Mouse (Mus musculus): ENCODE measurements around the gene Rab40c. TPM values are rescaled to one million over a fixed set of nuclear protein-coding genes. Genes with fewer than 3 reads are reported as not detected.

The Rab40c gene
- polyA plus RNA-seq, 1 experiment from 2014 or later, result 20.0 TPM

DNA sequence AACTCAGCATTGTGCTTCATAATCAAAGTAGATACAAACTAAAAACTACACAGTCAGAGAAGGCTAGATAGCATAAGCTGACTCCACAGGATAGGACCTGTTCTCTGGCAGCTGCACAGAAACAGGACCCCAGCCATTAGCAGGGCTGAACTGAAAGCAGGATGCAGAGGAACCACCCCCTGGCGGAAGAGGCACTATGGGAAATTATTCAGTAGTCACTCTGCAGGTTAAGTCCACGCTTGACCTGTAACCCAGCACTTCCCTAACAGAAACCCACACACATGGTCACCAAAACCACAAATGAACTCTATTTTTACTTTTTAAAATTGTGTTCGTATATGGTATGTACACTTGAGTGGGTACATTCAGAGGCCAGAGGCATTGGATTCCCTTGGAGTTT lies 16.5 kb downstream of the Rab40c start:
- no peak for DNase-seq (ENCODE audit: low spot score)

DNA sequence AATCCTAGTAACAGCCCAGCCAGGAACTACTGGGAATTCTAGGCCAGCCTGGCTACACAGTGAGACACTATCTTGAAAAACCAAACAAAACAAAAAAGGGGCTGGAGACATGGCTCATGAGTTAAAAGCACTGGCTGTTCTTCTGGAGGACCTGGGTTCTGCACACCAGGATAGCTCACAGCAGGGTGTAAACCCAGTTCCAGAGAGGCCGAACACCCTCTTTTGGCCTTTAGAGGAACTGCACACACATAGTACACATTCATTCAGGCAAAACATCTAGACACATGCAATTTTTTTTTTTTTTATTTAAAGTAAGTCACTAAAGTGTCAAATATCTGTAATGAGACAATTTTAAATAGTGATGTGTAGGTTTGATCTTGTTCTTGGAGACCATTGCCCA lies 19.3 kb downstream of the Rab40c start:
- no peak for DNase-seq (ENCODE audit: low spot score)

DNA sequence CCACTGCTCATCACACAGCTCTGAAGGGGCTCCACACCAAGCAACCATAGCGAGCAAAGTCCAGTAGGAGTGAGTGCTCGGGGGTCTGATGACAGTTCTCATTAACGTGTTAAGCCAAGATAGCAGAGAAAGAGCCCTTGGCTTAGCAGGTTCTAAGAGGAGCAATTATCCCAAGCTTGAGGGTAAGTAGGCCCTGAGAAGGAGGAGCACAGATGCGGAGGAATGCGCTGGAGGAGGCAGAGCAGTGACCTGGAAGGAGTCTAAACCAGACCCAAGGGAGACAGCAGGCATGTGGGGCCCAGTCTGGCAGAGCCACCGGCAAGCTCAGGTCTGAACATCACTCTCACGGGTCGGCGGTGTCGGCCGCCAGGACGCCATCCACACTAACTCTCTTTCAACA lies 23.6 kb downstream of the Rab40c start:
- DNase-seq (ENCODE audit: low spot score), result no peak

DNA sequence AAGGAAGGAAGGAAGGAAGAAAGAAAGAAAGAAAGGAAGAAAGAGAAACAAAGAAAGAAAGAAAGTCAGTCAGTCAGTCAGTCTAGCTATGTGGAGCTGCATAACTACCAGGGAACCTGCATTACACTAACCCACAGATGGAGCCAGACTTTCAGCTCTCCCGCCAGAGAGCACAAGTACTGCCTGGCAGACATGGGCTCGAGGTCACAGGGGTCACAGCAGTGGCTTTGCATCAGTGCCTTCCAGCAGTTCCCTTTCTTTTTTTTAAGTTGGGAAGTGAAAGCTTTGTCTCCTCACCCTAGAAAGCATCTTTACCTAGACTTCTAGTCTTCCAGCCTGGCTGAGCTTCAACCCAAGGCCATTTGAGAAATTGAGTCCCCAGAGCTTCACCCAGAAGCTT lies 24.1 kb downstream of the Rab40c start:
- DNase-seq (ENCODE audit: low spot score), result no peak

DNA sequence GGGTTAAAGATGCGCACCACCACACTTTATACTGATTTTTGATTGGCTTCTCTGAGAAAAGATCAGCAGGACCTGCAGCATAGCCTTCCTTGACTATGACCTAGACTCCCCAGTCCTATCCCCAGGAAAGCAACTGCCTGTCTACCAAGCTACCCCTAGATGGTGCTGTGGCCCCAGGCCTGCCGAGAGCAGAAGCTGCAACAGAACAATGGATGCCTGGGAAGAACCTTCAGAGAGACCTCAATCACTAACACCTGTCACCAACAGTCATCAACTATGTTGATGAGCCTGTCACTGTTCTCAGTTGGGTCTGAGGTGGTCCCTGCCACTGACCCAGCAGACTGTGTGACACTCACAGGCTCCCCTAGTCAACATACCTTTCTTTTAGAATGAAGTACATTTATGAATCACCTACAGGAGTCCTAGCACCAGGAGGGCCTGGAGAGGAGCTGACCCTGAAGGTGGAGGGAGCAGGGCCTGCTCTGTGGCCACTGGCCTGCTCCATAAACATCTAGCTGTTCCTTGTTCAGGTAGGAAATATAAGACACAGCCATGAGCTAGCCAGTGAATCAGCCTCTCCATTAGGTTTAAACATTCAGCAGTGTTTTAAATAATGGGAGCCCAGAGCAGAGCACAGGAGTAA lies 25.4 kb downstream of the Rab40c start:
- DNase-seq (ENCODE audit: low spot score), result peak; percentile 78

DNA sequence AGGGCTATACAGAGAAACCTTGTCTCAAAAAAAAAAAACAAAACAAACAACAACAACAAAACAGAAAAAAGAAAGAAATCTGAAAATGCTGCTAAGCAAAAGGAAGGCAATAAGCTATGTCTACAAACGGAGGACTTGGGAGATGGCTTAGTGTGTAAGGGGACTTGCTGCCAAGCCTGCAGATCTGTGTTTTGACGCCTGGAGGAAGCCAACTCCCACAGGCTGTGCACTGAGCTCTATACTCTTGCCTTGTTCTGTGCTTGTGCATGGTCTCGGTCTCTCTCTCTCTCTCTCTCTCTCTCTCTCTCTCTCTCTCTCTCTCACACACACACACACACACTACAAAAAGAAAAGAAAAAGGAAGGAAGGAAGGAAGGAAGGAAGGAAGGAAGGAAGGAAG lies 30.7 kb downstream of the Rab40c start:
- no peak for DNase-seq (ENCODE audit: low spot score)

DNA sequence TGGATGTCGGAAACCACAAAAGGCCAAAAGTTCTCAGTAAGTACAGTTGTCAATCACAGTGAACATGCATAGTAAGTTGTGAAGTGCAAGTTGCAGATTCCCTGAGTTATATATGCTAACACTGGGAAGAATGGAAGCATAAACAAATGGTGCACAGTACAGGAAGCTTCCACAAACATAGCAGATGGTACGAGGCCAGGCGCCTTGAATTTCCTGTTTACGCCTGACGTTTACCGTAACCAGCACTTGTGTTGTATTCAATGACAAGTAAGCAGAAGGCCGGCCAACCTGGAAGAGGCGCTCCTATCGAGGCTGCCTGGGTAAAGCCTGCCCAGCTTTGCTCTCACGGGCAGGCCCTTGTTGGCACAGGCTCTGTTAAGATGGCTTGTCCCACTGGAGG lies 32.1 kb downstream of the Rab40c start:
- no peak for DNase-seq (ENCODE audit: low spot score)

DNA sequence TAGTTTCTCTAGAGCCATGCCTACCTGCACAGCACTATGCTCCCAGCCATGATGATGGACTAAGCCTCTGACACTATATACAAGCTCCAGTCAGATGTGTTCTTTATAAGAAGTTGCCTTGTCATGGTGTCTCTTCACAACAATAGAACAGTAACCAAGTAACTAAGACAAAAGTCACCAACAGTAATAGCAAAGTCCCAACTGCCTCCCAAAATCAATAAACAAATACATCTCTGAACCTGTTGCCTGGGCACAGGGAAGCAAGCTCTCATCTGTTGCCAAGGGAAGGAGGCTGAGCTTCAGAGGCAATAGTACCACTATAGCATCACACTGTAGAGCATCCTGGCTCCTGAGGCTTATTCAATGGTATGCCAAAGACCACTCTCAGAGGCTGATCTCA lies 32.7 kb downstream of the Rab40c start:
- no peak for DNase-seq (ENCODE audit: low spot score)

DNA sequence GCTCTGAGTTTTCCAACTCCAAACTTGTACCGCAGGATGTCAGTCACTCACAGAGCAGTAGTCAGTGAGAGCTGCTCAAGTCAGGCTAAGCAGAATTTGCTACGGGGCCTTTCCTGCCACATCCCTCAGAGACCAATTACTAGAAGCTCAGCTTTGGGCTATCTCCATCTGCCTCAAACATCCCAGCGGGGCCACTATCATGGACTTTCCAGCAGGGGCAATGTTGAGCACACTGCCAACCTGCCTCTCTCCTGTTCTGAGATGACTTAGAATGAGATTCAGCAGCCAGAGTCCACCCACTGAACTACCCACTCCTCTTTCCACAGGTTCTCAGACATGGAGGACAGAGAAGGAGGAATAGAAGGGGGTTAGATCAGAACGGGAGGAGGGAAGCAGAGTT lies 33.9 kb downstream of the Rab40c start:
- DNase-seq (ENCODE audit: low spot score), result peak; percentile 45

DNA sequence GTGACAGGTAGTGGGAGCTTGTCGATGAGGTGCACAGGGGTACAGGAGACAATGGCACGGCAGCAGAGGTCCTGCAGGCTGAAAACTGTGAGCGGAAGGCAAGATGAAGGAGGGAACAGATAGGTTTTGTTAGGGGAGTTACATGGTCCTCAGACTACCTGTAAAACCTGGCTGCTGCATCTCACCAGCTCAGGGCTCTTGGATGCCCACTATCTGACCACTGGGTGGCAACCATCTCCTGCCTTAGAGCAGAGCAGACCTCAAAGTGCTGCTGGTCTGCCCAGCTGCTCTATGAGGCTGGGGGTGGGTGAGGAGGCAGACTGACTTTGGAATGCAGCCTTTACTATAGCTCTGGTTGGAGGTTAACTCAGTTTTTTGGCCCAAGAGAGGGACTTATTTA lies 35.7 kb downstream of the Rab40c start:
- DNase-seq (ENCODE audit: low spot score), result no peak

DNA sequence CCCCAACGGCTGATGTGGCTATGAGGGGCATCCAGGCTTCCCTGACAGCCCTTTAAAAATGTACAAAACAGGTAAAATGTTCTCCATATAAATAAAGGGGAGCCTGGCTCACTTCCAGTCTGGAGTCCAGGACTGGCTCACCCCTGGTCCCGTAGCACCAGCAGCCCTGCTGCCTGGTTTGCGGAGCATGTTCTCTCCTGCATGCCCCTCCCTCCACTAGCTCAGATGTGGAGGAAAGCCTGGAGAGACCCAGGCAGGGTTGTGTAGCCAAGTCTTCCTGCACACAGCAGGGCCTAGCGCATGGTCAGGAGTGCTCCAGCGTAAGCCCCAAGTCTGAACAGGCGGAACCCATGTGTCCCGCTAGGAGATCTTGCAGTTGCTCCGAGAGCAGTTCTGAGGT lies 36.3 kb downstream of the Rab40c start:
- no peak for DNase-seq (ENCODE audit: low spot score)

DNA sequence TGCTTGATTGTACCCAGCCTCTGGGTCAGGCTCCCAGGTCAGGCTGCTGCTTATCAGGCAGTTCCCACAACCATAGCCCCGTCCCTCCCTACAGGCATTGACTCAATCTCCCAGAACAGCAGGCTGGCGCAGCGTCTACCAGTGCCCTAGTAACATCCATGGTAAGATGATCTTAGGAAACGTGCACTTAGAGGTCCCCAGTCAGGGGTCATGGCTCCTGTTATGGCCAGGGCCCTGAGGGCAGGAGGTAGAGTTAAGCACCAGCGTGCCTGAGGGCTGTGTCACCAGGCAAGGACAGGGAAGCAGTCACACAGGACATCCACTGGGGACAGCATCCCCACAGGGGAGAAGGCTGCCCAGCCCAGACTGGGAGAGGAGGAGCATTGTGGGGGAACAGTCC lies 37.2 kb downstream of the Rab40c start:
- DNase-seq (ENCODE audit: low spot score), result no peak

DNA sequence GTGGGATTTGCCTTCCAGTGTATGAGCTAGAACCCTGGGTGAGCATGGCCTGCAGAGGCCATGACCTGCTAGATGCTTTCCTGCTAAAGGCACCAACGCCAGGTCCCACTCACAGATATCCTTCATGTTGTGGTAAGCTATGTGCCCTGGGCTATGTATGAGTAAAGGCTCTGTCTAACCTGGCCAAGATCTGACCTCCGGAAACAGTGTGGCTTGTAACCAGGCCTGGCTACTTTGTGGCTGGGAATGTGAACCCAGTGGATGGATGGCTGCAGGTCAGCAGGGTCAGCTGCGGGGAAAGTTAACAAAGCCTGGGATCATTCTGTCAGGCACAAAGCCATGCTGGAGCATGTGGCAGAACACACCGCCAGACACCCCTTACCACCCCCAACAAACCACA lies 37.8 kb downstream of the Rab40c start:
- no peak for DNase-seq (ENCODE audit: low spot score)

DNA sequence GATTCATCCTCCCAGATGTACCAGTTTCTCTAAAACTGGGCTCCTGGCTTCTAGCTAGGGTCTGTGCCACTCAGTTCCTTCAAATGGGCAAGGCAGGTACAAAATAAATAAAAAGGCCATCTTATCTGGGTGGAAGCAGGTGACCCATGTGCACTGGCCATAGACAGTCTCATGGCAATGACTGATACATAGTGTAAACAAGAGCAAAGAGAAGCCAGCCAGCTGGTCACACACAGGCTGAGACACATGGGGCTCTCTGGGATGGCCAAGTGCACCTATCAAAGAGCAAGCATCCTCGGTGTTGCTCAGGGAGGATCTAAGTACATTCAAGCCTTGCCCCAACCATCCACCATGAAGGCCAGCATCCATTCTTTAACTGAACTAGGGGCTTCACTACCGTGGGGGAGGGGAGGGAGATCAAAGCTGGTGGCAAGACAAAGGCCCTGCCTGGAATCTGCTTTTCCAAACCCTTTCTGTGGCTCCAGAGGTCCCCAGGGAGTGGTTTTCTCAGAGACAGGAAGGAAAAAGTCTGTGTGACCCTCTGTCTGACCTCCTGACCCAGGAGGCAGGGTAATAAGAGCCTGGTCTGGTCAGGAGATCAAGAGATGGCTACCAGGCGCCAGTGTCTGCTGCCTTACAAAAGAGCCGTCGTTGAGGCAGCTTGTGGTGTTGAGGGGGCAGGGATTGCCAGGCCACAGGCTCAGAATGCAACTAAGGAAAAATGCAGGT lies 38.5 kb downstream of the Rab40c start:
- no peak for DNase-seq (ENCODE audit: low spot score)

DNA sequence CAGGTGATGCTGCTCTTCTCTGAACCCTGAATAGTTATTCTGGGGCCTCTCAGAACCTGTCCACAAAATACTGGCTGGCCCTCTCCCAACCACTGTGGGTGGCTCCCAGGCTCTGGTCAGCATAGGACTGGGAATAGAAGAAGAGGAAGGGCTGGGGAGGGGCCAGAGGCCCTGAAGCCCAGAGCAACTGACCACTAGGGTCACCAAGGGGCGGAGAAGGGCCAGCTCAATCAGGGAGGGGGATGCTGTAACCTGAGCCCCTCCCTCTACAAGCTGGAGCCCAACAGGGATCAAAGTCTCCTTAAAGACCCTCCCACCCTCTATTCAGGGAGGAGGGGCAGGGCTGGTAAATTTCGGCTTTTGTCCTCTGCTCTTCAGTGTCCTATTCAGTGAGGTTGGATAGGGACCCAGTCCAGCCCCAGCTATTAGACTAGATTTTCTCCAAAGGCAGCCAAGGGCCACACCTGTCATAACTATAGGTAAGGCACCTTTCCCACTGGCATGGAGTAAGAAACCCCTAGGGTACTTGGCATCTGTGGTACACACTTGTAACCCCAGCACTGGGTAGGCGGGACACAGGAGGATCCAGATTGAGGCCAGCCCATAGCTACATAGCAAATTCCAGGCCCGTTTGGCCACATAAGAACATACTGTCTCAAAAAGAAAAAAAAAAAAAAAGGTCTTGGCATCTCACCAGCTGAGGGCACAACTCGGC lies 39.2 kb downstream of the Rab40c start, which contains the start of gene Wfikkn1:
Gene Wfikkn1 (minus strand): TSS at position 663 of the 715 bp plus-strand sequence.
- no peak for DNase-seq (ENCODE audit: low spot score)

DNA sequence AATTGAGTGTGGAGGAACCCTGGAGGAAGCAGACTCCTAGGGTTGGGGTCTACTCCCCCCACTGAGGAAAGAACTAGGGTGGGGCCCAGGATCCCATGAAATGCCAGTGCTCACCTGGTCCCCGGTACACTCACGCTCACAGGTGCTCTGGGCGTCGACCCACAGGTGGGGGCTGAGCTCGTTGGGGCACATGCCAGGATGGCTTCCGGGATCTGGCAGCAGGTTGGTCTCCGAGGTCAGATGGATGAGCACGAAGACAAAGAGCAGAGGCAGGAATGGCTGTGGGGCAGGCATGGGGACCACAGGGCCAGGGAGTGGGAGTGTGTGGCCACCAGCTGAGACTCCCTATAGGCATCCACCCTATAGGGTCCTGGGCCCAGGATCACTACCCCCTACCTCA lies 39.8 kb downstream of the Rab40c start:
- no peak for DNase-seq (ENCODE audit: low spot score)

DNA sequence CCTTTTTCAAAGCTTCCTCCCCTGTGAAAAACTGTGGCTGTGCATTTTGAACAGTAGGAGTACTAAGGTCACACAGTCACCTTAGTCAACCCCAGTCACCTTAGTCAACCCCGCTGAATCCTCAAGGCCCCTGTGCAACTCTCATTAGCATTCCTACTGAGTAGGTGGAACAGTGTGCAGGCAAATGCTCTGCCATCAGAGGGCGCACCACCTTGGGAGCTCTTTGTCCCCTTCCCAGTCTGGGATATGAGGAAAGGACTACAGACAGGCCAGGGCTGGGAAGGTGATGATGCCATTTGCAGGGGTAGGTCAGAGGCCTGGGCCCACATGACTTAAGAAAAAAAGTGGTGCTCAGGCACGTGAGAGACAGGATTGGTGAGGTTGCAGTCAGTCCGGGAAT lies 40.3 kb downstream of the Rab40c start:
- no peak for DNase-seq (ENCODE audit: low spot score)

DNA sequence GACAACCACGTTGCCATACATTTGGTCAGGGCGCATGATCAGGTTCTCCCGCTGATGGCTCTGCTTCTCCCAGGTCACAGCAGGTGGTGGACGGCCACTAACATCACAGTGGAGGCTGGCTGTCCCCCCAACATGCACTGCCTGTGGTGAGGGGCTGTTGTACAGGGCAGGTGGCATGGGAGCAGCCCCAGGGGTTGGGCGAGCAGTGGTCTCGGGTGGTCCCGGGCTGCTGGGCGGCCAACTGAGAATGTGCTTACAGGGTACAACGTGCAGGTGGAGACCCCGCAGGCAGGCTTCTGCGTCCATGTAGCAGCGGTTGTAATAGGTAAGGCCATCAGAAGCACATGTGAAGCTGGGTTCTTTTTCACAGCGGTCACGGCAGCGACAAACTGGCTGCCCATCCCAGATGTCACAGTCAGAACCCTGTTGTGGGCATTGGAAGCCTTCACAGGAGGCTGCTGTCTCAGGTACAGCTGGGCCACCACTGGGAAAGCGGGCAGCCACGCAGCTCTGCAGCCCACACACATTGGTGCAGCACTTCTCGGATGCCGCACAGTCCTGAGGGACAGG lies 40.8 kb downstream of the Rab40c start:
- no peak for DNase-seq (ENCODE audit: low spot score)

DNA sequence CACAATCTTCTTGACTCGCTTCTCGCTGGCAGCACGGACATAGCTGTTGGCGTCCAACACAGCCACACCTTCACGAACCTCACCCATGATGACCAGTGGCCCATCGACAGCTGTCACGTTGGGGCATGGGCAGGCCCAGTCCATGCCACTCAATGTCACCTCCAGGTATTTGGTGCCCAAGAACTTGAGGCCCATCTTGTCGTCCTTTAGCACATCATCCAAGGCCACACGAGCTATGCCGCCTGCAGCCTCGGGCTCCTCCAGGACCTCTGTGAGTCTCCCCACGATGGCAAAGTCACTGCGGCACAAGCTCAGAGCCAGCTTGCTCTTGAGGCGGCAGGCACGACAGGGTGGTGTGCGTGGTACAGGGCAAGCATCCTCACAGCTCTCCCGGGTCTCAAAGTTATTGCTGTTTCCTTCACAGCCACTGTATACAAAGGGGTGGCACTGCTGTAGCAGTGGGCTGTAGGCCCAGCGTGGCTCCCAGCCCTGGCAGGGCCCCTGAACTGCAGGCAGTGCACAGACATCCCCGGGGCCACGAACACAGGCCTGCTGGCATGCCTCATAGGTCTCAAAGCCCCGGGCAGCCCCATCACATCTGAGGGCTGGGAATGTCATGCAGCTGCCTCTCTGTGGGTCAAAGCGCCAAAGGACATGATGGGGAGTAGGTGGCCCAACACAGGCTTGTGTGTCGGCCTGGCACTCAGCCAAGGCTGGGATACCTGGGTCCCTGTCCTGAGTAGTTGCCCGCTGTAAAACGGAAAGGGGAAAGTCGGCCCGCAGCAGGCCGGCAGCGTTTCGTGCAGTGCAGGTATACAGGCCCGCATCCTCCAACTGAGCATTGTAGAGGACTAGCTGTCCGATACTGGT lies 41.6 kb downstream of the Rab40c start:
- DNase-seq (ENCODE audit: low spot score), result no peak

DNA sequence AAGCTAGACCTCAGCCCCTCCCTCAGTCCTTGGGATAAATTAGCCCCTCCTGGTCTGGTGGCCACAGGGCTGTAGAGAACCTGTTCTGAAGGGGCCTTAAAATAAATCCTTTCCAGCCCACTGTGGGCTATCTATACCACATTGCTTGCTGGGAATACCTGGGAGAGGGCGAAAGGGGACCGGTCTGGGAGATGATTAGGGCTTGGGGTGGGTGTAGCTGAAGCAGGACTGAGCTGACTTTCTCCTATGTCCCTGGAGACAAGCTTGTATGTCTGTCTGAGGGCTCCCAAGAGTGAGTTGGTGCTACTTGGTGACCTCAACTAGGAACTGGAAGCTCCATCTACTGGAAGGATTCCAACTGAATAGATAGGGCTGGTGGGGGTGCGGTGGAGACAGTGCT lies 42.5 kb downstream of the Rab40c start:
- DNase-seq (ENCODE audit: low spot score), result no peak

DNA sequence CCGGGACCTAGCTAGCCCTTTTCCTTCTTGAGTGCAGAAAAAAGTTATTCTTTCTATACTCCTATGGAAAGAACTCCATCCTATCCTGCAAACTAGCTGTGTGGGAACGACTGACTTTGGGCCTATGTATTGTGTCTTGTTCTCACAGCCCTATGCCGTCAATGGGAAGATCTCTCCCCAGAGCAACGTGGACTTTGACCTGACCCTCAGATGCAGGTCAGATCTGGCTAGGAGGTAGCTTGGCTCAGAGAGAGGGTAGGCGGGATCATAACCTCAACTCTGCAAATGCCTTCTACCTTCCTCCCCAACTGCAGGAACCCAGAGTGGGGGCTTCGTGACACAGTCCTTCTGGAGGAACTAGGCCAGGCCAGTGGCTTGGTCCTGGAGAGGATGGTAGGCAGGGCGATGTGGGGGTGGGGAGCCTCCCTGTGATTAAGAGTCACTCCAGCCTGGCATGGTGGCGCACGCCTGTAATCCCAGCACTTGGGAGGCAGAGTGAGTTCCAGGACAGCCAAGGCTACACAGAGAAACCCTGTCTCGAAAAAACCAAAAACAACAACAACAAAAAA lies 43.1 kb downstream of the Rab40c start:
- DNase-seq (ENCODE audit: low spot score), result no peak
